Mouse (Mus musculus): ENCODE results near the gene Npdc1. TPM values are rescaled to one million over a fixed set of nuclear protein-coding genes. Genes with fewer than 3 reads are reported as not detected.

Gene Npdc1
- total and polyA plus RNA-seq, 3 experiments, result not detected

DNA sequence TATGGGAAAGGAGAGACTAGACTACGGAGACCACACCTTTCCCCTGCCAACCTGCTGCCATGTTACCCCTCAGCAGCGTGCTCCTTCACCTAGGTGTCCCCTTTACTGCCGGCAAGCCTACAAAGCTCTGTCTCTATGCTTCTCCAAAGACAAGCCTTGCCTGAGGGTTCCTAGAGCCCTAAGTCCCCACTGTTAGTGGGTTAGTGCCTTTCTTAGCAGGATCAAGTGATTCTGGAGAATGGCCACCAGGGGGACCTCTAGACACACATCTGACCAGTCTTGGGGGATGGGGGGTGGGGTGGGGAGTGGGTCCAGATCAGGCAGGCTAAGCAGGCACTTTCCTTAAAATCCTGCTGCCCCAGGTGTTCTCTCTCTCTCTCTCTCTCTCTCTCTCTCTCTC is 22.7 kb downstream of the Npdc1 start:
- H3K4me3 ChIP-seq (ENCODE audit: control insufficient read depth in 1 of 2, insufficient read depth in 1 of 2, low read depth in 2 of 2, low read length in 2 of 2), result no peak overlapping the region
- peak; percentile 76 for DNase-seq (ENCODE audit: low read depth, low spot score)
- no peaks in the 10 kb centered on the region for H3K9me3 ChIP-seq (replicated peaks; ENCODE audit: insufficient read depth, low read length)
- no peak overlapping the region for H3K27ac ChIP-seq (ENCODE audit: control insufficient read depth, low read depth, low read length)
- H3K79me2 ChIP-seq (ENCODE audit: control insufficient read depth, insufficient read depth, low read length, poor library complexity), result no peaks in the 10 kb centered on the region
- TF ChIP-seq POLR2A (IDR thresholded peaks at IDR 0.05; ENCODE audit: control insufficient read depth in 1 of 2, insufficient read depth in 1 of 2, low read depth in 1 of 2, low read length in 2 of 2, poor library complexity in 1 of 2), result no peak
- TF ChIP-seq RAD21 (IDR thresholded peaks at IDR 0.05; ENCODE audit: low read depth, low read length), result peak; percentile 62
- TF ChIP-seq POLR2AphosphoS5 (IDR thresholded peaks at IDR 0.05; ENCODE audit: borderline replicate concordance, low read depth, low read length), result no peak
- no peak for TF ChIP-seq BHLHE40 (IDR thresholded peaks at IDR 0.05; ENCODE audit: borderline replicate concordance, low read depth, low read length)
- TF ChIP-seq USF1 (IDR thresholded peaks at IDR 0.05; ENCODE audit: low read depth, low read length), result no peak
- TF ChIP-seq SMC3 (IDR thresholded peaks at IDR 0.05; ENCODE audit: low read depth, low read length), result peak; percentile 78
- no peak for TF ChIP-seq NELFE (IDR thresholded peaks at IDR 0.05; ENCODE audit: low read depth, low read length)
- TF ChIP-seq SIN3A (IDR thresholded peaks at IDR 0.05; ENCODE audit: low read length), result peak; percentile 31; the same call in 1 of the 2 replicates
- no peak for TF ChIP-seq HCFC1 (IDR thresholded peaks at IDR 0.05; ENCODE audit: low read depth, low read length)
- peak; percentile 52 for TF ChIP-seq CHD2 (IDR thresholded peaks at IDR 0.05; ENCODE audit: low read length)
- TF ChIP-seq ZC3H11A (IDR thresholded peaks at IDR 0.05; ENCODE audit: low read depth, low read length), result peak; percentile 59
- no peak for TF ChIP-seq ZKSCAN1 (IDR thresholded peaks at IDR 0.05; ENCODE audit: low read depth, low read length)
- peak; percentile 80; the same call in 1 of the 2 replicates for TF ChIP-seq MAZ (IDR thresholded peaks at IDR 0.05; ENCODE audit: low read depth, low read length)
- no peak for TF ChIP-seq UBTF (IDR thresholded peaks at IDR 0.05; ENCODE audit: borderline replicate concordance, insufficient read depth, low read depth, low read length)
- peak; percentile 51 to 78 (median 77) for TF ChIP-seq CTCF (IDR thresholded peaks at IDR 0.05 in 2 of 3, conservative IDR thresholded peaks at IDR 0.05 in 1 of 3; ENCODE audit: control insufficient read depth in 1 of 3, insufficient read depth in 1 of 3, low read depth in 2 of 3, low read length in 3 of 3, poor library complexity in 1 of 3, severe bottlenecking in 1 of 3)
- H3K9ac ChIP-seq (ENCODE audit: control insufficient read depth, low read depth, low read length, poor library complexity, severe bottlenecking), result no peak overlapping the region
- peaks cover 1 to 4% of the 10 kb centered on the region in 2 experiments; a peak in 2 of 4 replicates for H3K27me3 ChIP-seq (ENCODE audit: control insufficient read depth in 1 of 2, insufficient read depth in 2 of 2, low read length in 2 of 2)
- H3K4me1 ChIP-seq (ENCODE audit: control insufficient read depth in 1 of 2, insufficient read depth in 2 of 2, low read length in 2 of 2), result peaks cover 10 to 16% of the 10 kb centered on the region in 2 experiments
- peaks cover 0 to 3% of the 10 kb centered on the region in 2 experiments; a peak in 2 of 4 replicates for H3K36me3 ChIP-seq (ENCODE audit: control insufficient read depth in 1 of 2, insufficient read depth in 2 of 2, low read length in 2 of 2)

DNA sequence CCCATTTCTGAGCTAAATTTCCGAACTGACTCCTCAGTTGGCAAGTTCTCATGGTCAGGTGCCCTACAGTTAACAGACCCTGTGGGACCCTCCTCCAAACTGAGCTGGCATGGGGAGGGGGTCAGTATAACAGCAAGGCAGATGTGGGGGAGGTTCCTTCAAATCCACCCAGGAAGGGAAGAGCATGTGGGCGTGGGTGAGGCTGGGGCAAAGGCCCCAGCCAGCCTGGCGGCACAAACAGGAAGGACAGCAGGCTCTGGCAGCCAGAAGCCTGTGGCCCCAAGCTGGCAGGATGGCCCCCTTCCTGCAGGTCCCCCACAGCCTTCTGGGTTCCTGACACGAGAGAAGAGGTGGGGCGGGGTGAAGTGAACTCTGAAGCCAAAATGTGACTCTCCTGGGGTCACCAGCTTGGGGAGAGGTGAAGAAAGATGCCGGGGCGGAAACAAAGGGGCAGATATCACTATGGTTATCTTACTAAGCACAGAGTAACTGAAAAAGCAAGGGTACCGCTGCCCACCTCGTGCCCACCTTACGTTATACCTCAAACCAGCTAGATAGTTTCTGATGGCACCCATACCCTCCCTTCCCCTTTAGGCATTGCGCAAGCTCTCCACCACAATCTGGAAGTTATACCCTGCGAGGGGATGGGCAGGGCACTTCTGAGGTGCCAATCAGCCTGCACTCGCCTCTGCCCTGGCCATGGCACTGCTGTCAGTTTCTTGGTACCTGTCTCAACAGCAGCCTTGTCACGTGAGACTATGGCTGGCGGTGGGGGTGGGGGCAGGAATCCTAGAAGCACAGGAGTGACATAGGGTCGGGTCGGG is 23.6 kb downstream of the Npdc1 start, which contains the start of gene Fut7:
Gene Fut7 (plus strand): TSS at position 681 of the 824 bp plus-strand sequence.
- DNase-seq (ENCODE audit: low read depth, low spot score), result peak; percentile 35
- TF ChIP-seq ETS1 (IDR thresholded peaks at IDR 0.05; ENCODE audit: low read depth, low read length) (no peak), MAZ (IDR thresholded peaks at IDR 0.05; ENCODE audit: low read depth, low read length) (no peak; the same call in 1 of the 2 replicates), ELF1 (IDR thresholded peaks at IDR 0.05; ENCODE audit: low read depth, low read length) (0 out of 2 replicates have a peak, but pooled peaks have one; percentile 21)
- Histone ChIP-seq H3K36me3 (ENCODE audit: control insufficient read depth in 1 of 2, insufficient read depth in 2 of 2, low read length in 2 of 2) (peaks cover 0 to 4% of the 10 kb centered on the region in 2 experiments; a peak in 2 of 4 replicates), H3K4me3 (ENCODE audit: control insufficient read depth in 1 of 2, insufficient read depth in 1 of 2, low read depth in 2 of 2, low read length in 2 of 2) (peak within 1 kb of the TSS in 1 of 2 experiments; percentile 55; a peak in 3 of 4 replicates), H3K9me3 (replicated peaks; ENCODE audit: insufficient read depth, low read length) (no peaks in the 10 kb centered on the region), H3K27ac (ENCODE audit: control insufficient read depth, low read depth, low read length) (no peak within 1 kb of the TSS), H3K27me3 (ENCODE audit: control insufficient read depth in 1 of 2, insufficient read depth in 2 of 2, low read length in 2 of 2) (peaks cover 0 to 1% of the 10 kb centered on the region in 2 experiments; a peak in 1 of 4 replicates), H3K4me1 (ENCODE audit: control insufficient read depth in 1 of 2, insufficient read depth in 2 of 2, low read length in 2 of 2) (peaks cover 10 to 24% of the 10 kb centered on the region in 2 experiments), H3K79me2 (ENCODE audit: control insufficient read depth, insufficient read depth, low read length, poor library complexity) (no peaks in the 10 kb centered on the region), H3K9ac (ENCODE audit: control insufficient read depth, low read depth, low read length, poor library complexity, severe bottlenecking) (peak within 1 kb of the TSS; percentile 52)
